Mouse (Mus musculus): ENCODE results near the gene Catsper3. TPM values are rescaled to one million over a fixed set of nuclear protein-coding genes. Genes with fewer than 3 reads are reported as not detected.

Catsper3 gene
- polyA plus RNA-seq, 1 experiment from 2014 or later: not detected

Other genes starting within 250 kb of the Catsper3 start
- 50.5 and 54.8 TPM in 2 replicates for gene Ddx41, start 247.9 kb upstream of the Catsper3 start, polyA plus RNA-seq (2015; fragmentation: Nextera tagmentation; extraction: Ambion mirVana)
- gene Fam193b, start 213.4 kb upstream of the Catsper3 start, polyA plus RNA-seq (2015; fragmentation: Nextera tagmentation; extraction: Ambion mirVana): 21.2 and 22.5 TPM in 2 replicates
- gene Tmed9, start 210.8 kb upstream of the Catsper3 start, polyA plus RNA-seq (2015; fragmentation: Nextera tagmentation; extraction: Ambion mirVana): 121 and 131 TPM in 2 replicates
- gene B4galt7, start 184.7 kb upstream of the Catsper3 start, polyA plus RNA-seq (2015; fragmentation: Nextera tagmentation; extraction: Ambion mirVana): 20.7 and 21.6 TPM in 2 replicates
- gene Caml, start 161.6 kb upstream of the Catsper3 start, polyA plus RNA-seq (2015; fragmentation: Nextera tagmentation; extraction: Ambion mirVana): 40.7 and 44.0 TPM in 2 replicates
- gene Ddx46, start 149.5 kb upstream of the Catsper3 start, polyA plus RNA-seq (2015; fragmentation: Nextera tagmentation; extraction: Ambion mirVana): 26.7 and 27.2 TPM in 2 replicates
- 34.3 and 34.8 TPM in 2 replicates for gene B230219D22Rik, start 91.4 kb upstream of the Catsper3 start, polyA plus RNA-seq (2015; fragmentation: Nextera tagmentation; extraction: Ambion mirVana)
- 67.7 and 71.3 TPM in 2 replicates for gene Txndc15, start 69.9 kb upstream of the Catsper3 start, polyA plus RNA-seq (2015; fragmentation: Nextera tagmentation; extraction: Ambion mirVana)
- gene Pcbd2, start 57.2 kb upstream of the Catsper3 start, polyA plus RNA-seq (2015; fragmentation: Nextera tagmentation; extraction: Ambion mirVana): 71.9 and 72.3 TPM in 2 replicates
- 9.0 and 9.1 TPM in 2 replicates for gene Pitx1, start 51.6 kb downstream of the Catsper3 start, polyA plus RNA-seq (2015; fragmentation: Nextera tagmentation; extraction: Ambion mirVana)